Mouse (Mus musculus): ENCODE measurements around the gene Ints14. TPM values are rescaled to one million over a fixed set of nuclear protein-coding genes. Genes with fewer than 3 reads are reported as not detected.

Gene Ints14
- total RNA-seq (2023) = 15.9 and 17.9 TPM in 2 replicates

DNA sequence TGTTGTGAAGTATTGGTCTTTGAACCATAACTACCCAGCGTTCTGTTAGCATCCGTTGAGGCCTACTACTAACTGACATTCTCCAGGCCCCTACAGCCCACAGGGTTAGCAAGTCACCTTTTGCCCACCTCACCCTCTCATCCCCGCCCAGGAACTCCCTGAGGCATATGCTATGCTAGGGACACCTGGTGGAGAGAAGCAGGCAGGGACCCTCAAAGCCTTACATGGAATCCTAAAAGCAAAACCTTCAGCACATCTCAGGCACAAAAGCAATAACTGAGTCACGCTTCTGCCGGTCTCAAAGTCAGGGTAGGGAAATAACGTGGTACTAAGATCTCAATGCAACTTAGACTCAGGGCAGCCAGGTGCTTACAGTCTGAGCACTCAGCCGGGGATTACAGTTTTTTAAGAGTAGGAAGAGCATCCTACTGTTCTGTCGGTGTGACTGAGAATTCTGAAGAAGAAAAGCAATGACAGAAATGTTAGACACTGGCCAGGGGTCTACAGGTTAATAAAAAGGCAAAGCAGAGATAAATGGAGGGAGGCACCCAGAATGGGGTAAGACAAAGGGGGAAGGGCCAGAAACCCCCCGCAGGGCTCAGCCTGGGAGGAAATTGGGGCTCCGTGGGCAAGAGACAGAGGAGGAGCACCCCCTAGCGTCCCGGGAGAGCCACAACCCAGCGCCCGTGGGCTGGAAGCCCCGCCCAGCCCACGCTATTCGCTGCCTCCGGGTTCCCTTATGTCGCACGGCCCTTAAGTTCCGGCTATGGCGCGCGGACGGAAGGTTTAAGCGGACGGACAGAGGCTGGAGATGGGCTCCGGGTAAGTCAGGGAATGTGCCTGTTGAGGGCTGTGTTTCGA is at the start of gene Ints14:
TSS of gene Ints14 (plus strand) at position 789 of the 861 bp plus-strand sequence.

GRCm38 (mm10) chr9:64951161-64951657 is 9.5 kb upstream of the Ints14 start, which contains the start of gene Slc24a1:
TSS of gene Slc24a1 (minus strand) at chr9:64951607.

GRCm38 (mm10) chr9:65020991-65021886 is 60.5 kb downstream of the Ints14 start, which contains the start of gene Hacd3:
TSS of gene Hacd3 (minus strand) at chr9:65021693.

DNA sequence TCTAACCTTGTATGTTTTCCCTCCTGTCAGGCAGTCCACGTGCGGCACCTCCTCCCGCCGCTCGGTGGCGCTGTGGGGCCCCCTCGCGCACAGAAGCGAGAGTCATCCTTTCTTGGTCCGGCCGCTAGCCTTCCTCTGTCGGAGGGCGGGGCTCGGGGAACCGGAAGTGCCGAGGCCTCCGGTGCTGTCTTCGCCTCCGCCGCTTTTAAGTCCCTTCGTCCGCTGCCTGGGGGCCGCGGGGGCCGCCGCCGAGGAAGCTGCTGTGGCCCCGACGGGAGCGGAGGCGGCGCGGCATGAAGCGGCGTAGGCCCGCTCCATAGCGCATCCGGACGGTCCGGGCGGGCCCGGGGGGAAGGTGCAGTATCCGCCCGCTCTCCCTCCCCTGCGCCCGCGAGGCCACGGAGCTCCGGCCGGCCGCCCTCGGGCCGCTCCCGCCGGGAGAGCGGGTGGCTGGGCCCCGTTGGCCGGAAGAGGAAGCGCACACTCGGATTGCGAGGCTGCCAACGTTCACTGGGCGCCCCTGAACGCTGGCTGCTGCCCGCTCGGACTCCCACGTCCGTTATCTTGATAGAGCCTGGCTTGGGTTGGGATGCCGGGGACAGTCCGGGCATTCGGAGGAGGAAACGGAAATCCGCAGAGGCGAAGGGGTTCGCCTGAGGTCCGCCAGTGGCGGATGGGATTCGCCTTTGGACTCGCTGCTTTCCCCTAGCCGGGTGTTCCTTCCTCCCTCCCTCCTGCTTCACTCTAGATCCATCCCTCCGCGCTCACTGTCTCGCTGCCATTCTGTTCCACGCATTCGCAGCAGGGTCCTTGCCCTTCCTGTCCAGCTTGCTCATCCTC is 71.8 kb downstream of the Ints14 start, which contains the start of gene Dpp8:
TSS of gene Dpp8 (plus strand) at position 146 of the 840 bp plus-strand sequence.

Other genes with a start within 250 kb of the Ints14 start
- 269 TPM in 2 replicates for gene Rab11a, start 223.1 kb upstream of the Ints14 start, total RNA-seq (2023)
- 192 and 289 TPM in 2 replicates for gene Dennd4a, start 149.6 kb upstream of the Ints14 start, total RNA-seq (2023)
- not detected in 2 replicates for gene Slc24a1, start 9.3 kb upstream of the Ints14 start, total RNA-seq (2023)
- 3.5 and 5.0 TPM in 2 replicates for gene Hacd3, start 60.8 kb downstream of the Ints14 start, total RNA-seq (2023)
- gene Dpp8, start 71.5 kb downstream of the Ints14 start, total RNA-seq (2023) = 55.7 and 77.8 TPM in 2 replicates
- gene Igdcc4, start 140.6 kb downstream of the Ints14 start, total RNA-seq (2023) = 0.14 TPM in 1 of 2 replicates, not detected in the other
- gene Igdcc3, start 180.3 kb downstream of the Ints14 start, total RNA-seq (2023) = not detected in 2 replicates
- gene Parp16, start 234.4 kb downstream of the Ints14 start, total RNA-seq (2023) = 2.6 and 2.9 TPM in 2 replicates

All from neutrophil, adult 65 days (primary cell).